Mouse (Mus musculus) lung, embryonic 15.5 days (tissue): ENCODE measurements at regions not wholly inside any gene's neighbourhood (a gene's known extent, or its start where the extent isn't known, plus 50 kb on each side); places are given as distances from the start of the nearest gene placed in this dataset.
A peak's percentile ranks its signal among the peaks of the same experiment; 100 is the strongest.

Experiments used
- ATAC-seq: fragments of 200-750 bp; cut with Nextera tagmentation; 2 replicates; pipeline ENCODE4 v1.8.0; 2017; ENCODE audit warnings: moderate number of reproducible peaks, borderline replicate concordance; ENCODE audit not compliant: low FRiP score, low TSS enrichment; ENCODE audit errors: extremely low read depth
- H3K27ac ChIP-seq: fragments of 300-500 bp; sonication (generic); 2 replicates; pipeline ENCODE4 v1.5.1; 2015; ENCODE audit warnings: moderate library complexity, mild to moderate bottlenecking, inconsistent platforms
- H3K27me3 ChIP-seq: fragments of 300-500 bp; sonication (generic); 2 replicates; pipeline ENCODE4 v1.6.1; 2015; ENCODE audit warnings: inconsistent platforms
- H3K36me3 ChIP-seq: fragments of 300-500 bp; sonication (generic); 2 replicates; pipeline ENCODE4 v1.6.1; 2015; ENCODE audit warnings: inconsistent platforms
- H3K4me1 ChIP-seq: fragments of 300-500 bp; sonication (generic); 2 replicates; pipeline ENCODE4 v1.6.1; 2015; ENCODE audit warnings: inconsistent platforms
- H3K4me2 ChIP-seq: fragments of 300-500 bp; sonication (generic); 2 replicates; pipeline ENCODE4 v1.6.1; 2015; ENCODE audit warnings: inconsistent platforms, mild to moderate bottlenecking, moderate library complexity
- H3K4me3 ChIP-seq: fragments of 300-500 bp; sonication (generic); 2 replicates; pipeline ENCODE4 v1.5.1; 2015; ENCODE audit warnings: mild to moderate bottlenecking, inconsistent platforms
- H3K9ac ChIP-seq: fragments of 300-500 bp; sonication (generic); 2 replicates; pipeline ENCODE4 v1.6.1; 2015; ENCODE audit warnings: inconsistent platforms
- H3K9me3 ChIP-seq: fragments of 300-500 bp; sonication (generic); 2 replicates; pipeline ENCODE4 v1.6.1; 2016; ENCODE audit warnings: inconsistent platforms
- WGBS: fragments of 180-500 bp; shearing (Covaris S2); methylation state at CpG from one replicate; pipeline ENCODE4 v1.1.7; 2015; 5-methylcytosine and 5-hydroxymethylcytosine counted together

- 88% methylated on average over 5 of the region's 5 CpGs for WGBS
These were observed 83.9 kb upstream of the Cnksr3 start for GRCm38 (mm10) chr10:7295921-7296320.

DNA sequence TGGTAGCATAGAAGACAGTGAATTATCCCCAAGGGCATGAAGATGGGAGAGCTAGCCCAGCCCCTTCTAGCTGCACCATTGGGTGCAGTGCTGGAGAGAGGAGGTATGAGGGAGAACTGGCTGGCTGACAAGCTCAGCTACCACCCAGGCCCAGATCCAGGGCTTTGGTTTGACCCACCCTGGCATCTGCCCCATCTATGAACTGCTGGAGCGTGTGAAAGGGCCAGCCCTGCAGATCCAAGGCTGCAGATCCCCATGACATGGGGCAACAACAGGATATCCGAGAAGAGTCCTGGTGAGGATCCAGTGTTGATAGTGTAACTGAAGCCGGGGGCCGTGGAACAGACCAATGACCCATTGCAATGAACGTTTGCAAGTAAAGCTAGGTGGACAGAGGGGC, 81.2 kb upstream of the Cnksr3 start:
- H3K4me3 ChIP-seq = no peak overlapping the region
- WGBS = 56% methylated on average over 5 of the region's 5 CpGs
- H3K36me3 ChIP-seq = no peaks in the 10 kb centered on the region
- H3K27me3 ChIP-seq = no peaks in the 10 kb centered on the region
- ATAC-seq = no peak
- H3K4me1 ChIP-seq = peaks cover 7% of the 10 kb centered on the region; the same call in 1 of the 2 replicates
- no peak overlapping the region for H3K9ac ChIP-seq
- no peaks in the 10 kb centered on the region for H3K9me3 ChIP-seq
- no peak overlapping the region for H3K4me2 ChIP-seq
- H3K27ac ChIP-seq = no peak overlapping the region

More at GRCm38 (mm10) chr10:7295921-7296320, 83.9 kb upstream of the Cnksr3 start:
- no peak for ATAC-seq
- Histone ChIP-seq H3K9me3 (no peaks in the 10 kb centered on the region), H3K9ac (no peak overlapping the region), H3K4me3 (no peak overlapping the region), H3K4me2 (no peak overlapping the region), H3K27ac (no peak overlapping the region), H3K36me3 (no peaks in the 10 kb centered on the region), H3K4me1 (no peaks in the 10 kb centered on the region), H3K27me3 (no peaks in the 10 kb centered on the region)

GRCm38 (mm10) chr10:7289773-7290411, 77.9 kb upstream of the Cnksr3 start:
- Histone ChIP-seq H3K27ac (peak overlapping the region; percentile 64), H3K4me3 (no peak overlapping the region), H3K36me3 (no peaks in the 10 kb centered on the region), H3K9me3 (no peaks in the 10 kb centered on the region), H3K9ac (no peak overlapping the region), H3K4me2 (no peak overlapping the region), H3K27me3 (no peaks in the 10 kb centered on the region), H3K4me1 (peaks cover 7% of the 10 kb centered on the region; the same call in 1 of the 2 replicates)
- WGBS = 58% methylated on average over 10 of the region's 10 CpGs
- peak; percentile 70 for ATAC-seq

DNA sequence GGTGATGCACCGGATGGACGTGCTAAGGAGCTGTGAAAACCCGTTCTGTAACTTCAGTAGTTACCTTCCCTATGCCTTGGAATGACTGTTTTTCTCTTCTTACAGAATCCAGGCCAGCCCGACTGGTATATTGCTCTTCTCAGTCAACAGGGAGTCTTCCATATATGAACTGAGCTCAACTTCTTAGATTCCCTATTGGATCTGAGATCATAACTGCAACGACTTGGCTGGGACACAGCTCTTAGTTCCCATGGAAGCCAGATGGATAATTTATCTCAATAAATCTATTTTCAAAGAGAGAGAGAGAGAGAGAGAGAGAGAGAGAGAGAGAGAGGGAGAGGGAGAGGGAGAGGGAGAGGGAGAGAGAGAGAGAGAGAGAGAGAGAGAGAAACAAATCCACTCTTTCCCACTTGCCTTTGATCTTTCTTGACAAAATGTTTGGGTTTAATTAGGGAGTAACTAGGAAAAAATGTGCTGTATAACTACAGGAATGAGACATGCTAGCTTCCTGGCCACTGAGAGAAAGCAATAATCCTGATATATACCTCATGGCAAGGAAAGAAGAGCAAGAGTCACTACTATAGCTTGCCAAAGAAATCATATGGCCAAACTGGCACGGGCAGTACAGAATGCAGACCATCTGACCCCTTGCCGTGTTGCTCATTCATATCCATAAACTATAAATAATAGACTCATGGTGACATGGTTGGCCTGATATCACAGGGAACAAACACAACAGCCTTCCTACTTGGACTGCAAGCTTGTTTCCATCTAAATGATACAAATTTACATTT, 73.3 kb upstream of the Cnksr3 start:
- H3K9me3 ChIP-seq = no peaks in the 10 kb centered on the region
- 72% methylated on average over 7 of the region's 7 CpGs for WGBS
- H3K36me3 ChIP-seq = no peaks in the 10 kb centered on the region
- no peak overlapping the region for H3K4me3 ChIP-seq
- no peak overlapping the region for H3K4me2 ChIP-seq
- no peak for ATAC-seq
- no peak overlapping the region for H3K9ac ChIP-seq
- H3K27me3 ChIP-seq = no peaks in the 10 kb centered on the region
- peaks cover 7% of the 10 kb centered on the region; the same call in 1 of the 2 replicates for H3K4me1 ChIP-seq
- H3K27ac ChIP-seq = no peak overlapping the region

DNA sequence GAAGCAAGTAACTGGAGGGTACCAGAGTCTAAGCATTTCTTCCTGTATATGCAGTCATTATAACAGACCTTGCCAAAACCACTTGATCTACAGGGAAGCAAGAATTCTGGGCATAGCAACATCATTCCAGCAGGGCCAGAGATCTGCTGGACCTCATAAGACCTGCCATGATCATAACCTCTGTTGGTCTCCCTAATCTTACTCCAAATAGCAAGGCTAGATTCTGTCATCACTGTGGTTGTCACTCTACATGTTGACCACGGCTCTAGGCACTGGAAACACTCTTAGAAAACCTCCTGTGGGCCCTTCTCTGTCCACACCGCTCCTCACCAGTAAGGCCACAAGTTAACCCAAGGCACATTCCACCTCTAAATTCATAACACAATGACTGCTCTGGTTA, 68.4 kb upstream of the Cnksr3 start:
- H3K36me3 ChIP-seq = no peaks in the 10 kb centered on the region
- H3K9ac ChIP-seq = no peak overlapping the region
- ATAC-seq = no peak; the same call in 1 of the 2 replicates
- H3K27me3 ChIP-seq = no peaks in the 10 kb centered on the region
- no peak overlapping the region for H3K4me2 ChIP-seq
- no peak overlapping the region for H3K4me3 ChIP-seq
- H3K4me1 ChIP-seq = peaks cover 5% of the 10 kb centered on the region; the same call in 1 of the 2 replicates
- no peaks in the 10 kb centered on the region for H3K9me3 ChIP-seq
- WGBS = 84% methylated on average over 2 of the region's 2 CpGs
- H3K27ac ChIP-seq = no peak overlapping the region

DNA sequence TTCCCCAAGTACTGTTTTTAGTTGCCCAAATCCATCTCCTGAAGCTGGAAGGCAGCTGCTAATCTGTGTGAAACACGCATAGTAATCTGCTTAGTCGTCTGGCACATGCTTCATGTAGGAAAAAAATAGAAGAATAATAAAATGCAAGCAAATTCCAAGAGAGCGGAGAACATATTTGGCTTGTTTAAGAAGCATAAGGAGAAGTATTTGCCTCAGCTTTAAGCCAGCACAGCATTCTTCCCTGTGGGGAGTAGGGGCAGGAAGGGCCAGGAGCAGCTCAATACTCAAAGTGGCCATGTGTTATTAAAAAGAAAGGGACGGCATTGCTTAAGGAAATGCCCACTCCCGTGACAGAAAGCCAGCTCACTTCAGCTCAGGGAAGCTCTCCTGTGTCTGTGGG, 66.8 kb upstream of the Cnksr3 start:
- peak overlapping the region; percentile 55; the same call in 1 of the 2 replicates for H3K27ac ChIP-seq
- no peaks in the 10 kb centered on the region for H3K9me3 ChIP-seq
- WGBS = 33% methylated on average over 5 of the region's 5 CpGs
- H3K4me2 ChIP-seq = no peak overlapping the region
- no peaks in the 10 kb centered on the region for H3K27me3 ChIP-seq
- H3K9ac ChIP-seq = no peak overlapping the region
- H3K36me3 ChIP-seq = no peaks in the 10 kb centered on the region
- H3K4me3 ChIP-seq = no peak overlapping the region
- ATAC-seq = peak; percentile 57; the same call in 1 of the 2 replicates
- peaks cover 5% of the 10 kb centered on the region; the same call in 1 of the 2 replicates for H3K4me1 ChIP-seq

GRCm38 (mm10) chr10:7275357-7275756, 63.3 kb upstream of the Cnksr3 start:
- Histone ChIP-seq H3K4me1 (peaks cover 5% of the 10 kb centered on the region; the same call in 1 of the 2 replicates), H3K4me2 (no peak overlapping the region), H3K9me3 (no peaks in the 10 kb centered on the region), H3K9ac (no peak overlapping the region), H3K36me3 (no peaks in the 10 kb centered on the region), H3K27me3 (no peaks in the 10 kb centered on the region), H3K27ac (no peak overlapping the region), H3K4me3 (no peak overlapping the region)
- no peak for ATAC-seq
- 63% methylated on average over 6 of the region's 6 CpGs for WGBS

DNA sequence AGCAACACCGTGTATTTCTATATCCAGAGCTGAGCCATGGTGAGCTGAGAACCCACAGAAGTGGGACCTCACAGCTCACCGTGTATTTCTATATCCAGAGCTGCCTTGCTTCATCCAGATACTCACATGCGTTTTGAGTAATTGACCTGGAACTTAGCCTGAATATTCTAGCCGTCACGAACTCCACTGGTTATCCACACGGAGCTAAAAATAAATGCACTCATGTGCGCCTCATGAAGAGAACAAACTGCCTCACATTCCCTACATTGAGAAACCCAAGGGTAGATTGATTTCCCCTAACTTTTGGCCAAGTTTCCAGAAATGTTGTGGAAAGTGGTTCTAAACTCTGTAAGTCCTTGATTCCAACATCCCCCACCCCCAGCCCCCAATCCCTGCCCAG, 62.4 kb upstream of the Cnksr3 start:
- H3K27ac ChIP-seq = 0 out of 2 replicates have a peak overlapping the region, but pooled peaks have one; percentile 24
- 41% methylated on average over 7 of the region's 7 CpGs for WGBS
- H3K27me3 ChIP-seq = no peaks in the 10 kb centered on the region
- ATAC-seq = peak; percentile 56; the same call in 1 of the 2 replicates
- H3K4me3 ChIP-seq = no peak overlapping the region
- H3K9me3 ChIP-seq = no peaks in the 10 kb centered on the region
- H3K36me3 ChIP-seq = no peaks in the 10 kb centered on the region
- H3K4me1 ChIP-seq = peaks cover 5% of the 10 kb centered on the region; the same call in 1 of the 2 replicates
- no peak overlapping the region for H3K4me2 ChIP-seq
- no peak overlapping the region for H3K9ac ChIP-seq

DNA sequence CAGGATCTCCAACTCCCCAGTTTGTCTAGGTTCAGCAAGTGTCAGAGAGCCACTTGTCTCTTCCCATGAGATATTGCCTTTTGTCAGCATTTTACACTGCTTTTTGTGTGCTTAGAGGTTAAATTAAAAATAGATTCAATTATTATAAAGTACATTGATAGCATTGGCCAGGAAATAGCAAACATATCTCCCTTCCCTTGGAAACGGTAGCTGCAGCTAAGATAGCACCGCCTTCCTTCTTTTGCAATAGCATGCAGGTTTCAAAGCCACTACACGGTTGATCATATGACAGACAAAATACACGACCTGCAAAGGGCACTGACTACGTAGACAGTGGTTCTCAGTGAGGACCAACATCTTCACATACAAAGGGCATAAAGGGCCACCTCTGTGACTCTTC, 59.1 kb upstream of the Cnksr3 start:
- Histone ChIP-seq H3K9ac (no peak overlapping the region), H3K27ac (no peak overlapping the region), H3K36me3 (no peaks in the 10 kb centered on the region), H3K27me3 (no peaks in the 10 kb centered on the region), H3K9me3 (no peaks in the 10 kb centered on the region), H3K4me1 (no peaks in the 10 kb centered on the region), H3K4me2 (no peak overlapping the region), H3K4me3 (no peak overlapping the region)
- ATAC-seq = no peak
- 53% methylated on average over 5 of the region's 5 CpGs for WGBS

DNA sequence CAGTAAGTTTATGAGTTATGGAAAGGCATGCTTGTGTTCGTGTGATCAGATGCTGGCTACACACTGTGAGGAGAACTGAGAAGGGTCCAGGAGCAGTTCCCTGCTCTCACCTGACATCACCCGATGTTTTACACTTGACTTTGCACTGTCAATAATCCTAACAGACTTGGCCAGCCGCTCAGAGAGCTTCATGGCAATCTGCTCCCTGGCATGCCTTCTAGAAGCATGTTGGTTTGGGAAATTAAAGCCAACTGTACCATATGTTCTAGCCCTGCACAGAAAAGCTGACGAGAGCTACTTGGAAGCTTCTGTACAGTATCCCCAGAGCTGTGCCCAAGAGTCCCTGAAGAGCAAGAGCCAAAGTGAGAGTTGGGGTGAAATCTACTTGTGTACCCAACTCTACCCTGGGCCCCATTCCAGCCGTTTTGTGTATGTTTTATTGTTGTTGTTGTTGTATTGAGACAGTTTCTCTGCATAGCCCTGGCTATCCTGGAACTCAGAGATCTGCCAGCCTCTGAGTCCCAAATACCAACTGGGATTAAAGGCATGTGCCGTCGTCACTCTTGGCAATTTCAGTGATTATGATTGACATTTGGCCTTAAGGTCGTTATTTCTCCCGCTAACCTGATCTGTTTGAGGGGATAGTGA, 56.5 kb upstream of the Cnksr3 start:
- 74% methylated on average over 9 of the region's 9 CpGs for WGBS

GRCm38 (mm10) chr10:7267903-7268302, 55.9 kb upstream of the Cnksr3 start:
- H3K27me3 ChIP-seq = no peaks in the 10 kb centered on the region
- WGBS = 83% methylated on average over 4 of the region's 4 CpGs
- H3K4me2 ChIP-seq = no peak overlapping the region
- H3K4me3 ChIP-seq = no peak overlapping the region
- ATAC-seq = no peak
- 0 out of 2 replicates have a peak, but pooled peaks cover 4% of the 10 kb centered on the region for H3K4me1 ChIP-seq
- no peaks in the 10 kb centered on the region for H3K36me3 ChIP-seq
- H3K27ac ChIP-seq = no peak overlapping the region
- no peak overlapping the region for H3K9ac ChIP-seq
- no peaks in the 10 kb centered on the region for H3K9me3 ChIP-seq

More for the DNA sequence above, 56.5 kb upstream of the Cnksr3 start:
- Histone ChIP-seq H3K9ac (no peak overlapping the region), H3K4me2 (no peak overlapping the region), H3K27me3 (no peaks in the 10 kb centered on the region), H3K9me3 (no peaks in the 10 kb centered on the region), H3K4me3 (no peak overlapping the region), H3K27ac (no peak overlapping the region), H3K4me1 (0 out of 2 replicates have a peak, but pooled peaks cover 4% of the 10 kb centered on the region), H3K36me3 (no peaks in the 10 kb centered on the region)
- no peak for ATAC-seq
